Mouse (Mus musculus) myocyte (in vitro differentiated cells): ENCODE results near the gene Gm20696. TPM values are rescaled to one million over a fixed set of nuclear protein-coding genes. Genes with fewer than 3 reads are reported as not detected.

ENCODE experiments used
- H3K27me3 ChIP-seq: one replicate; pipeline ENCODE4 v1.6.1; 2011; ENCODE audit not compliant: control insufficient read depth, insufficient read depth, insufficient read length
- H3K36me3 ChIP-seq: one replicate; pipeline ENCODE4 v1.6.1; 2011; ENCODE audit not compliant: control insufficient read depth, insufficient read depth
- H3K4me2 ChIP-seq: one replicate; pipeline ENCODE4 v1.6.1; 2011; ENCODE audit warnings: low read depth, control low read depth
- H3K4me3 ChIP-seq: one replicate; pipeline ENCODE4 v1.5.1; 2011; ENCODE audit warnings: mild to moderate bottlenecking, control low read depth, moderate library complexity
- H3K79me2 ChIP-seq: one replicate; pipeline ENCODE4 v1.6.1; 2011; ENCODE audit not compliant: control insufficient read depth, insufficient read depth
- H3ac ChIP-seq: one replicate; pipeline ENCODE4 v1.6.1; 2011; ENCODE audit not compliant: control insufficient read depth, insufficient read length
- CEBPB ChIP-seq: IDR thresholded peaks from 2 replicates; pipeline ENCODE4 v1.6.1; 2011; ENCODE audit warnings: mild to moderate bottlenecking, moderate library complexity; ENCODE audit not compliant: poor library complexity, insufficient read depth, severe bottlenecking
- E2F4 ChIP-seq: IDR thresholded peaks from one replicate; pipeline ENCODE4 v1.6.1; 2011; ENCODE audit warnings: mild to moderate bottlenecking, control low read depth, moderate library complexity; ENCODE audit not compliant: insufficient read depth
- MAX ChIP-seq: IDR thresholded peaks from one replicate; pipeline ENCODE4 v1.6.1; 2011; ENCODE audit warnings: low read depth, mild to moderate bottlenecking, control low read depth
- MYOD1 ChIP-seq, 3 experiments: IDR thresholded peaks; one replicate each; pipeline ENCODE4 v1.6.1; 2011; ENCODE audit warnings: control low read depth in 2 of 3, low read depth in 2 of 3, mild to moderate bottlenecking in 2 of 3, moderate library complexity in 1 of 3; ENCODE audit not compliant: insufficient read length in 2 of 3, control insufficient read depth in 1 of 3
- MYOG ChIP-seq, 3 experiments: IDR thresholded peaks; one replicate each; pipeline ENCODE4 v1.6.1; 2011; ENCODE audit warnings: control low read depth in 2 of 3, low read depth in 2 of 3, mild to moderate bottlenecking in 2 of 3; ENCODE audit not compliant: insufficient read length in 2 of 3, control insufficient read depth in 1 of 3, insufficient read depth in 1 of 3
- POLR2A ChIP-seq: IDR thresholded peaks from one replicate; pipeline ENCODE4 v1.6.1; 2011; ENCODE audit warnings: low read depth, mild to moderate bottlenecking, control low read depth, moderate library complexity; ENCODE audit not compliant: insufficient read length
- POLR2AphosphoS2 ChIP-seq: IDR thresholded peaks from one replicate; pipeline ENCODE4 v1.6.1; 2011; ENCODE audit warnings: low read depth, control low read depth; ENCODE audit not compliant: insufficient read length
- REST ChIP-seq: IDR thresholded peaks from one replicate; pipeline ENCODE4 v1.6.1; 2011; ENCODE audit warnings: mild to moderate bottlenecking, control low read depth, moderate library complexity; ENCODE audit not compliant: insufficient read depth, insufficient read length
- SRF ChIP-seq: IDR thresholded peaks from one replicate; pipeline ENCODE4 v1.6.1; 2011; ENCODE audit warnings: low read depth; ENCODE audit not compliant: control insufficient read depth, insufficient read length
- TCF12 ChIP-seq: IDR thresholded peaks from one replicate; pipeline ENCODE4 v1.6.1; 2011; ENCODE audit warnings: mild to moderate bottlenecking, control low read depth; ENCODE audit not compliant: poor library complexity, insufficient read depth, severe bottlenecking
- TCF3 ChIP-seq: IDR thresholded peaks from one replicate; pipeline ENCODE4 v1.6.1; 2011; ENCODE audit warnings: low read depth, control low read depth; ENCODE audit not compliant: insufficient read length
- USF1 ChIP-seq: IDR thresholded peaks from one replicate; pipeline ENCODE4 v1.6.1; 2011; ENCODE audit warnings: low read depth, mild to moderate bottlenecking, control low read depth, moderate library complexity
- polyA plus RNA-seq: library from polyadenylated mRNA; unstranded; fragments of >200 nt; fragmentation: generic; extraction: Trizol; gene quantifications from one replicate; pipeline ENCODE4 v1.2.1, GENCODE M21; 2012; ENCODE audit warnings: missing spikeins

The Gm20696 gene
- polyA plus RNA-seq, 1 experiment = 0.13 TPM

GRCm38 (mm10) chr6:99220472-99220871 lies 446.1 kb downstream of the Gm20696 start:
- no peak overlapping the region for H3ac ChIP-seq
- no peaks in the 10 kb centered on the region for H3K79me2 ChIP-seq
- TF ChIP-seq E2F4 (no peak), POLR2AphosphoS2 (no peak), USF1 (no peak), TCF12 (no peak), TCF3 (no peak), MYOG (IDR thresholded peaks at IDR 0.05; ENCODE audit: control insufficient read depth in 1 of 3, insufficient read depth in 1 of 3, insufficient read length in 2 of 3, low read depth in 2 of 3) (no peak), MYOD1 (IDR thresholded peaks at IDR 0.05; ENCODE audit: control insufficient read depth in 1 of 3, insufficient read length in 2 of 3, low read depth in 2 of 3) (no peak), REST (no peak), POLR2A (no peak), SRF (no peak), MAX (no peak), CEBPB (no peak)
- H3K4me3 ChIP-seq = no peak overlapping the region
- no peaks in the 10 kb centered on the region for H3K36me3 ChIP-seq
- no peak overlapping the region for H3K4me2 ChIP-seq
- no peaks in the 10 kb centered on the region for H3K27me3 ChIP-seq

GRCm38 (mm10) chr6:99217846-99218245 lies 448.8 kb downstream of the Gm20696 start:
- TF ChIP-seq MYOD1 (IDR thresholded peaks at IDR 0.05; ENCODE audit: control insufficient read depth in 1 of 3, insufficient read length in 2 of 3, low read depth in 2 of 3) (no peak), REST (no peak), POLR2A (no peak), CEBPB (no peak), SRF (no peak), TCF12 (no peak), MYOG (IDR thresholded peaks at IDR 0.05; ENCODE audit: control insufficient read depth in 1 of 3, insufficient read depth in 1 of 3, insufficient read length in 2 of 3, low read depth in 2 of 3) (no peak), TCF3 (no peak), E2F4 (no peak), POLR2AphosphoS2 (no peak), USF1 (no peak), MAX (no peak)
- no peaks in the 10 kb centered on the region for H3K27me3 ChIP-seq

GRCm38 (mm10) chr6:99217155-99217554 lies 449.4 kb downstream of the Gm20696 start:
- H3ac ChIP-seq = no peak overlapping the region
- no peak overlapping the region for H3K4me3 ChIP-seq
- no peaks in the 10 kb centered on the region for H3K27me3 ChIP-seq
- H3K79me2 ChIP-seq = no peaks in the 10 kb centered on the region
- no peaks in the 10 kb centered on the region for H3K36me3 ChIP-seq
- no peak overlapping the region for H3K4me2 ChIP-seq
- no peak for TF ChIP-seq POLR2A
- TF ChIP-seq MYOG (IDR thresholded peaks at IDR 0.05; ENCODE audit: control insufficient read depth in 1 of 3, insufficient read depth in 1 of 3, insufficient read length in 2 of 3, low read depth in 2 of 3) = peak in 2 of 3 experiments; percentile 5 to 24

More at GRCm38 (mm10) chr6:99217846-99218245, 448.8 kb downstream of the Gm20696 start:
- Histone ChIP-seq H3ac (no peak overlapping the region), H3K4me2 (peak overlapping the region; percentile 28), H3K79me2 (no peaks in the 10 kb centered on the region), H3K4me3 (no peak overlapping the region), H3K36me3 (no peaks in the 10 kb centered on the region)

- no peaks in the 10 kb centered on the region for H3K36me3 ChIP-seq
- H3K4me2 ChIP-seq = no peak overlapping the region
- no peaks in the 10 kb centered on the region for H3K79me2 ChIP-seq
- TF ChIP-seq SRF = no peak
- TF ChIP-seq MYOD1 (IDR thresholded peaks at IDR 0.05; ENCODE audit: control insufficient read depth in 1 of 3, insufficient read length in 2 of 3, low read depth in 2 of 3) = no peak
- no peak for TF ChIP-seq E2F4
- no peak for TF ChIP-seq TCF3
- no peak for TF ChIP-seq REST
- no peak for TF ChIP-seq POLR2AphosphoS2
- no peak for TF ChIP-seq USF1
- no peak for TF ChIP-seq TCF12
- TF ChIP-seq MYOG (IDR thresholded peaks at IDR 0.05; ENCODE audit: control insufficient read depth in 1 of 3, insufficient read depth in 1 of 3, insufficient read length in 2 of 3, low read depth in 2 of 3) = no peak
- TF ChIP-seq MAX = no peak
- no peak for TF ChIP-seq POLR2A
- TF ChIP-seq CEBPB = no peak
- H3K4me3 ChIP-seq = no peak overlapping the region
- H3K27me3 ChIP-seq = no peaks in the 10 kb centered on the region
- no peak overlapping the region for H3ac ChIP-seq
These were observed 454.1 kb downstream of the Gm20696 start for GRCm38 (mm10) chr6:99212461-99212860.

- H3K36me3 ChIP-seq = no peaks in the 10 kb centered on the region
- no peak overlapping the region for H3K4me2 ChIP-seq
- no peaks in the 10 kb centered on the region for H3K79me2 ChIP-seq
- peak; percentile 12 for TF ChIP-seq USF1
- TF ChIP-seq REST = no peak
- TF ChIP-seq TCF3 = no peak
- no peak overlapping the region for H3ac ChIP-seq
- H3K4me3 ChIP-seq = no peak overlapping the region
- H3K27me3 ChIP-seq = no peaks in the 10 kb centered on the region
These were observed 454.8 kb downstream of the Gm20696 start for GRCm38 (mm10) chr6:99211663-99212333.
